Mouse (Mus musculus): ENCODE data around the gene Kel.

GRCm38 (mm10) chr6:41741101-41741500 lies 37.0 kb upstream of the Kel start:
- no peak for TF ChIP-seq CTCF (conservative IDR thresholded peaks at IDR 0.05 in 1 of 2, IDR thresholded peaks at IDR 0.05 in 1 of 2; ENCODE audit: low read depth in 2 of 2, low read length in 2 of 2)
- TF ChIP-seq POLR2A (IDR thresholded peaks at IDR 0.05; ENCODE audit: low read depth, low read length) = no peak
- no peak for TF ChIP-seq USF2 (conservative IDR thresholded peaks at IDR 0.05; ENCODE audit: low read depth, low read length)
- TF ChIP-seq ZKSCAN1 (IDR thresholded peaks at IDR 0.05; ENCODE audit: borderline replicate concordance, low read depth, low read length) = no peak
- no peak for TF ChIP-seq JUND (conservative IDR thresholded peaks at IDR 0.05; ENCODE audit: low read depth, low read length)
- no peak for TF ChIP-seq POLR2AphosphoS2 (IDR thresholded peaks at IDR 0.05; ENCODE audit: low read depth, low read length)
- no peak for TF ChIP-seq TCF12 (IDR thresholded peaks at IDR 0.05; ENCODE audit: low read depth, low read length)
- TF ChIP-seq IRF4 (IDR thresholded peaks at IDR 0.05; ENCODE audit: low read depth, low read length) = no peak
- no peak for TF ChIP-seq MAX (IDR thresholded peaks at IDR 0.05; ENCODE audit: low read length)
- no peak for TF ChIP-seq ZC3H11A (IDR thresholded peaks at IDR 0.05; ENCODE audit: low read depth, low read length)
- TF ChIP-seq ELF1 (IDR thresholded peaks at IDR 0.05; ENCODE audit: low read depth, low read length) = no peak
- no peak for TF ChIP-seq CHD1 (IDR thresholded peaks at IDR 0.05; ENCODE audit: low read depth, low read length)
- no peak for TF ChIP-seq RCOR1 (conservative IDR thresholded peaks at IDR 0.05; ENCODE audit: low read depth, low read length)

Measured in CH12.LX (cell line).